Mouse (Mus musculus) liver, embryonic 14.5 days (tissue): ENCODE measurements around the gene Arhgef26.

Source experiments
- CTCF ChIP-seq: IDR thresholded peaks from 2 replicates; pipeline ENCODE4 v1.5.1; 2016; ENCODE audit warnings: antibody characterized with exemption, low read depth, control low read depth
- EP300 ChIP-seq: IDR thresholded peaks from 2 replicates; pipeline ENCODE4 v1.6.1; 2016; ENCODE audit warnings: antibody characterized with exemption, low read depth

- TF ChIP-seq CTCF, result no peak
- no peak for TF ChIP-seq EP300
Measured at GRCm38 (mm10) chr3:62374346-62374745, 36.2 kb downstream of the Arhgef26 start.
